Mouse (Mus musculus) embryonic facial prominence, embryonic 11.5 days (tissue): ENCODE data around the gene Scamp3. TPM values are rescaled to one million over a fixed set of nuclear protein-coding genes. Genes with fewer than 3 reads are reported as not detected.
A peak's percentile ranks its signal among the peaks of the same experiment; 100 is the strongest.

Experiments
- ATAC-seq: fragments of 200-750 bp; cut with Nextera tagmentation; replicated peaks from 2 replicates; pipeline ENCODE4 v1.8.0; 2017; ENCODE audit warnings: low read depth; ENCODE audit not compliant: insufficient number of reproducible peaks, low FRiP score, low TSS enrichment
- DNase-seq: peaks from one replicate; pipeline ENCODE4 v3.0.0-alpha.2; 2015; ENCODE audit warnings: low spot score
- H3K27ac ChIP-seq: fragments of 300-500 bp; sonication (generic); replicated peaks from 2 replicates; pipeline ENCODE4 v1.5.1; 2014; ENCODE audit warnings: mild to moderate bottlenecking, low read depth, low read length, control low read depth
- H3K27me3 ChIP-seq: fragments of 300-500 bp; sonication (generic); 2 replicates; pipeline ENCODE4 v1.6.1; 2014; ENCODE audit warnings: mild to moderate bottlenecking, low read length, moderate library complexity, mixed read lengths; ENCODE audit not compliant: control insufficient read depth, insufficient read depth
- H3K36me3 ChIP-seq: fragments of 300-500 bp; sonication (generic); replicated peaks from 2 replicates; pipeline ENCODE4 v1.6.1; 2014; ENCODE audit warnings: low read depth, mild to moderate bottlenecking, low read length, moderate library complexity, mixed read lengths; ENCODE audit not compliant: control insufficient read depth, insufficient read depth
- H3K4me1 ChIP-seq: fragments of 300-500 bp; sonication (generic); 2 replicates; pipeline ENCODE4 v1.6.1; 2014; ENCODE audit warnings: low read length, mixed read lengths; ENCODE audit not compliant: control insufficient read depth, insufficient read depth
- H3K4me2 ChIP-seq: fragments of 300-500 bp; sonication (generic); 2 replicates; pipeline ENCODE4 v1.6.1; 2014; ENCODE audit warnings: low read depth, mild to moderate bottlenecking, control low read depth, low read length, moderate library complexity
- H3K4me3 ChIP-seq: fragments of 300-500 bp; sonication (generic); 2 replicates; pipeline ENCODE4 v1.5.1; 2014; ENCODE audit warnings: low read depth, low read length, control low read depth
- H3K9ac ChIP-seq: fragments of 300-500 bp; sonication (generic); replicated peaks from 2 replicates; pipeline ENCODE4 v1.6.1; 2014; ENCODE audit warnings: mild to moderate bottlenecking, control low read depth, low read length
- H3K9me3 ChIP-seq: fragments of 300-500 bp; sonication (generic); replicated peaks from 2 replicates; pipeline ENCODE4 v1.6.1; 2016; ENCODE audit warnings: mild to moderate bottlenecking, low read length, inconsistent platforms, mixed read lengths; ENCODE audit not compliant: control insufficient read depth
- WGBS: fragments of 180-500 bp; shearing (Covaris S2); extraction: QIAGEN DNeasy Blood & Tissue Kit; methylation state at CpG from one replicate; pipeline ENCODE4 v1.1.7; 2014; 5-methylcytosine and 5-hydroxymethylcytosine counted together
- polyA plus RNA-seq: library from polyadenylated mRNA; unstranded; fragments of >200 nt; fragmentation: Nextera tagmentation; extraction: Ambion mirVana; gene quantifications from 2 replicates; pipeline ENCODE4 v1.2.1, GENCODE M21; 2014

Scamp3 gene
- polyA plus RNA-seq, 1 experiment from 2014 or later: 80.5 TPM

- no peaks in the 10 kb centered on the region; the same call in 1 of the 2 replicates for H3K36me3 ChIP-seq
- no peak overlapping the region for H3K9ac ChIP-seq
- H3K27ac ChIP-seq: no peak overlapping the region
- DNase-seq (no peak), ATAC-seq (no peak)
- no peaks in the 10 kb centered on the region for H3K27me3 ChIP-seq
- H3K4me3 ChIP-seq: no peak overlapping the region
- H3K4me1 ChIP-seq: no peaks in the 10 kb centered on the region
- 86% methylated on average over 8 of the region's 8 CpGs for WGBS
- no peak overlapping the region for H3K4me2 ChIP-seq
- H3K9me3 ChIP-seq: no peaks in the 10 kb centered on the region
Observed at GRCm38 (mm10) chr3:89190436-89190835, 13.2 kb downstream of the Scamp3 start.

GRCm38 (mm10) chr3:89193351-89193750 is 16.1 kb downstream of the Scamp3 start:
- H3K4me3 ChIP-seq: no peak overlapping the region
- H3K4me1 ChIP-seq: 0 out of 2 replicates have a peak, but pooled peaks cover 2% of the 10 kb centered on the region
- H3K27me3 ChIP-seq: no peaks in the 10 kb centered on the region
- no peak overlapping the region for H3K27ac ChIP-seq
- H3K4me2 ChIP-seq: no peak overlapping the region
- WGBS: 74% methylated on average over 1 of the region's 1 CpGs
- DNase-seq: no peak
- no peaks in the 10 kb centered on the region for H3K36me3 ChIP-seq
- H3K9me3 ChIP-seq: no peaks in the 10 kb centered on the region
- no peak overlapping the region for H3K9ac ChIP-seq
- no peak for ATAC-seq

GRCm38 (mm10) chr3:89193853-89194252 is 16.6 kb downstream of the Scamp3 start:
- DNase-seq: no peak
- H3K27me3 ChIP-seq: no peaks in the 10 kb centered on the region
- H3K4me3 ChIP-seq: no peak overlapping the region
- no peak overlapping the region for H3K27ac ChIP-seq
- no peak for ATAC-seq
- H3K9ac ChIP-seq: no peak overlapping the region
- no peaks in the 10 kb centered on the region for H3K9me3 ChIP-seq
- WGBS: 87% methylated on average over 2 of the region's 2 CpGs
- no peak overlapping the region for H3K4me2 ChIP-seq
- H3K36me3 ChIP-seq: no peaks in the 10 kb centered on the region
- 0 out of 2 replicates have a peak, but pooled peaks cover 2% of the 10 kb centered on the region for H3K4me1 ChIP-seq

GRCm38 (mm10) chr3:89195979-89196877 is 19.0 kb downstream of the Scamp3 start:
- Histone ChIP-seq H3K4me3 (peak overlapping the region; percentile 33), H3K4me2 (peak overlapping the region; percentile 59), H3K9ac (peak overlapping the region; percentile 69), H3K4me1 (0 out of 2 replicates have a peak, but pooled peaks cover 2% of the 10 kb centered on the region), H3K9me3 (no peaks in the 10 kb centered on the region), H3K27ac (peak overlapping the region; percentile 78; the same call in 1 of the 2 replicates), H3K27me3 (no peaks in the 10 kb centered on the region), H3K36me3 (no peaks in the 10 kb centered on the region)
- peak; percentile 89 for ATAC-seq
- WGBS: 7% methylated on average over 33 of the region's 33 CpGs
- peak; percentile 94 for DNase-seq

GRCm38 (mm10) chr3:89199839-89200238 is 22.6 kb downstream of the Scamp3 start:
- Histone ChIP-seq H3K4me3 (no peak overlapping the region), H3K27me3 (no peaks in the 10 kb centered on the region), H3K9ac (no peak overlapping the region), H3K4me2 (no peak overlapping the region), H3K4me1 (0 out of 2 replicates have a peak, but pooled peaks cover 2% of the 10 kb centered on the region), H3K9me3 (no peaks in the 10 kb centered on the region), H3K27ac (no peak overlapping the region), H3K36me3 (no peaks in the 10 kb centered on the region)
- WGBS: 81% methylated on average over 3 of the region's 3 CpGs
- no peak for DNase-seq
- ATAC-seq: no peak

GRCm38 (mm10) chr3:89202253-89203141 is 25.2 kb downstream of the Scamp3 start, which contains the start of gene Gba:
Gba (plus strand) TSS chr3:89202928.
- Histone ChIP-seq H3K36me3 (peaks cover 6% of the 10 kb centered on the region), H3K4me2 (peak within 1 kb of the TSS; percentile 47), H3K4me3 (peak within 1 kb of the TSS; percentile 49), H3K4me1 (no peaks in the 10 kb centered on the region), H3K27me3 (no peaks in the 10 kb centered on the region), H3K9me3 (no peaks in the 10 kb centered on the region), H3K27ac (no peak within 1 kb of the TSS), H3K9ac (peak within 1 kb of the TSS; percentile 42)
- 26% methylated on average over 13 of the region's 13 CpGs for WGBS
- DNase-seq (peak; percentile 98), ATAC-seq (peak; percentile 63)

- Histone ChIP-seq H3K9me3 (no peaks in the 10 kb centered on the region), H3K9ac (peak overlapping the region; percentile 42), H3K4me2 (peak overlapping the region; percentile 47), H3K36me3 (peaks cover 6% of the 10 kb centered on the region), H3K27me3 (no peaks in the 10 kb centered on the region), H3K27ac (no peak overlapping the region), H3K4me3 (peak overlapping the region; percentile 49), H3K4me1 (no peaks in the 10 kb centered on the region)
- DNase-seq (no peak), ATAC-seq (no peak)
- WGBS: 47% methylated on average over 5 of the region's 5 CpGs
Observed at GRCm38 (mm10) chr3:89203142-89203514, 25.9 kb downstream of the Scamp3 start.
